Mouse (Mus musculus) retina, postnatal 1 day (tissue): ENCODE data around the gene Kalrn.
A peak's percentile ranks its signal among the peaks of the same experiment; 100 is the strongest.

Experiments used
- DNase-seq: peaks from one replicate; pipeline ENCODE4 v3.0.0-alpha.2; 2012

The Kalrn gene

DNA sequence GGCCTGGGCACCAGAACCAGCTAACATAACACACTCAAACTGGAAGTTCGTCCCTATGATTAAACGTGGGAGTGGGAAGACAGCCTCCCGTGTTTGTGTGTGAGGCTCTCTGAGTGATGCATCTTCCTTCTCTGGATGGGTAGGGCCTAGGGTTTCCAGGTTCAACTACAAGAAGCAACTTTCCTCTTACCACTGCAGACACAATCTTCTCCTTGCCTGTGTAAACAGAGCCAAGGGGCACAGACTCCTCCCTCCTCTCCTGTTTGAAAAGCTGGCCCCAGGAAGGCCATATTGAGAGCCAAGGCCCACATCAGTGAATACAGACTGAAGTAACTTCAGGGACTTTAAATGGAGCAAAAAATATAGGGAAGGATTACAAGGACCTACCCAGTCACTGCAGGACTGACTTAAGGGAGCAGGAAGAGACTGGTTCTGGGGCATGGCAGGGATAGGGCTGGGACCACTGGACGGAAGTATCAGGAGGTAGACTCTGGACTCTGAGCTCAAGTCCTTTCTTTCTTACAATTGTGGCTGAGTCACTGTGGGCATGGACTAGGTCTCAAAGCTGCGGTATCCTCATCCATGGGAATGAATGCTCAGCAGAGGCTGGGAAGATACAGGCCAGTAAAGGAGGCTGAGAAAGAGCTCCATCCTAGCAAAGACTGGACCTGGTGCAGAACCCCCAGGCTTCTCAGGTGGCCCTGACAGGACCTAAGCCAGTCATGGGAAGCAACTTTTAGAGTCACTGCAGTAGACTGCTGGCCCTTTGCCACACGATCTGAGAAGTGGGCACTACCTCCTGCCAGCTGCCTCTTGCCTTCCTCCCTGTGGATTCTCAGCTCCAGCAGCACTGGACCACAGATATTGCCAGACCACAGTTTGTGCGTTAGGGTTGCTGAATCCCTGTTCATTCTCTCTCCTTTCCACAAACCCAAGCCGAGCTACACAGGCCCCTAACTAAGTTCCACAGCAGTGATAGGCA lies 228.1 kb downstream of the Kalrn start:
- no peak for DNase-seq

DNA sequence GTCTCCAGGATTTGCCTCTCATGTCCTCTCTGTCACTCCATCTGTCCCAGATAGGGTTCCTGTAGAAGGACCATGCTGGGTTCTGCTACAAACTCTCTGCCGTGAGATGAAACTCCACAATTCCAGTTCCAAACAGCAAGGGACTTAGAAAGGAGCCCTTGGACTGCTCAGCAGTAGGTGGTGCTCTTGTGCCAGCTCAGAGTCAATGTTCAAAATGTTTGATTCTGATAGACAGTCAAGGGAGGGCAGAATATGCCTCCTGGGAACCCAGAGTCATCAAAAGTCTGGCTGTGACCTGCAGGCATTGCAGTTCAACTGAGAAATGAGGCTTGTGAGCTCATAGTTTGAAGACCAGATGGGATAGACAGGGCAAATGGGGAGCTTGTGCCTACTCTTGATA lies 229.4 kb downstream of the Kalrn start:
- DNase-seq = peak; percentile 68

DNA sequence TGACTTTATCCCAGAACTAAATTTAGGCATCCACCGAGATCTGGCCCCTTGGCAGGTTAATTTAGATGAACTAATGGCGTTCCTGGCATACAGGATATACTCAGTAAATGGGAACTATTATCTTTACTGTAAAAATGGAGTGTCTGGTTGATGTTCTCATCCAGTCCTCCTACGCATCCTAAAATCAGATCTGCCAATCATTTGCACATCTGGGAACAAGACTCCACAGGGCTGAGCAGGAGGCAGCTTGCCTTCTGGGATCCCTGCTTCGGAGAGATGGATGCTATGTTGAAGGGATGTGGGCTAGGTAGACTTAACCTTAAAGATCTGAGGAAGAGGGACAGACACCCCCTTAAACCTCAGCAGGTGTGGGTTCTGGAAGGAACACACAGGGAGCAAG lies 230.2 kb downstream of the Kalrn start:
- DNase-seq = no peak

DNA sequence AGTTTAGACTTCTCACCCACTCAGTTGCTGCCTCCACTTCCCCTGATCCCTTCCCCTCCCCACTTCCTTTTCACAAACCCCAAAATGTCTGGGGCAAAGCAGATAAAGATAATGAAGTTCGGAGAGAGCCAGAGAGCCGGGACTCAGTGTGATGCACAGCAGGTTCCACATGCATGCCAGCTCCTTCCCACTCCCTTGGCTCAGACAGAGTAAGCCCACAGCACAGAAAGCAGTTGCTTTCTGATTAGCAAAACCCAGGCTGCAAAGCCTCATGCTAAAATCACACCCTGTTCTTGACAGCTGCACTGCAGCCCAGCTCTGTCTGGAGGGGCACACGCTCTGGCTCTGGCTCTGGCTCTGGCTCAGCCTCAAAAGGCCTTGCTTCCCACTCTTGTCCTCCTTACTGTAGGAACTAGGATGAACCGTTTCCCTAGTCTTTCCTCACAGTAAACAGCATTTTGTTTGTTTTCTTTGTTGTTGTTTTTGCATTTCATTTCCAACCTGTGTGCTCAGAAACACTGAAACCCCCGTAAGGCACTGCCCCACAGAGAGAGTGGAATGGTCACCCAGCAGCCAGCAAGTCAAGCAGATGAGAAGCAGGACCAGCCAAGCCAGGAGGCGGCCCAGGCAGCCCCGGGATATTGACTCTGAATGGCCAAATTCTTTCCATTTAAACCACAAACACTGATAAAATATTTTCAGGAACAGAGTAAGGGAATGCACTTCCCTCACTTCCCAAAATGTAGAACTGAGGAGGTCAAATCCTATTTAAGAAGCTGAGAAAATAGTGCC lies 230.8 kb downstream of the Kalrn start:
- DNase-seq = no peak

DNA sequence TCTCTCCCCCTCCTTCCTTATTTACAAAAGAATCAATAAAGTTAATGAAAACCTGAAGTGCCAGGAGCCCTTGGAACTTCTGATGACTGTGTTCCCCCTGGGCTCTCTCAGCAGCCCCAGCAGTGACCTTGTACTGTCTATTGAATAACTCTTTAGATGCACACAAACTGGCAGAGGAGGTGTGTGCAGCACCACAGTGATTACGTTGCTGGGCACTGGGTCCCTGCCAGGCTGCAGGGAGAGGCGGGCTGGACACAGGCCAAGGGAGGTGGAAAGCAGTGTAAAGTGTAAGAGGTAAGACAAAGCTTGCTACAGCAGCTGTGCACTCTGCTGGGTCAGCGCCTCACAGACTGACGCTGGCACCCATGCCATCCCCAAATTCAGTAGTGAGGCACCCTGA lies 238.4 kb downstream of the Kalrn start:
- peak; percentile 45 for DNase-seq

DNA sequence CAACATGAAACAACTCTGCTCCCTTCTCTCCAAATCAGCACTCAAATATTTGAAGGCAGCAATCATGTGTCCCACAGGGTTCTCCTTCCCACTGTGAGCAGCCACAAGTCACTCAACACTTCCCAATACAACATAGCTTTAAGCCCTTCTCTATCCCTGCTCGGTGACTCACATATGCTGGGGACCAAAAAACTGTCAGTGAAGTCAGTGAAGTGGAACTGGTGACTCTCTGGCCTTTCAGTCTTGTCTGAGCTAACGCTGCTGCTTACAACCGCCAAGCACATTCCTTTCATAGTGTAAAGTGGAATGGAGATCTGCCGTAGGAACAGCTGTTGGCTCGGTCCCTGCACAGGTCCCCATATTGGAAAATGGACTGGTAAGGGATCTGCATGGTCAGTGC lies 241.7 kb downstream of the Kalrn start:
- no peak for DNase-seq

DNA sequence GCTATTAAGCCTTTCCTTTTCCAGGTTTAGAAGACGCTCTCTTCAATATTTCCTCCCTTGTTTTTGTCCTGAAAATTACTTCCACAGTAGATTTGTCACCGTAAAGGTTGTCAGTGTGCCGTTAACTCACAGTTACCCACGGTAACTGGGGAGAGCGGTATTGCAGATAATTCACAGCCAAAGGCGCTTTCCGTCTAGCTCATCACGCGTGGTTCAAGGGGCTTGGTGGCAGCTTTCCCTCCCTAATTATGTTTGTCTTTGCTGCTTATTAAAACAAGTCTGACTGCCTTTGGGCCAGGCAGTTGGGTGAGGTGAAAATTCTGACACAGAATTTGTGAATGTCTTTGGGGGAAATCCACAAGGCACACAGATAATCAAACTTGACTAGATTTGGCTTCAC lies 243.5 kb downstream of the Kalrn start:
- peak; percentile 63 for DNase-seq

DNA sequence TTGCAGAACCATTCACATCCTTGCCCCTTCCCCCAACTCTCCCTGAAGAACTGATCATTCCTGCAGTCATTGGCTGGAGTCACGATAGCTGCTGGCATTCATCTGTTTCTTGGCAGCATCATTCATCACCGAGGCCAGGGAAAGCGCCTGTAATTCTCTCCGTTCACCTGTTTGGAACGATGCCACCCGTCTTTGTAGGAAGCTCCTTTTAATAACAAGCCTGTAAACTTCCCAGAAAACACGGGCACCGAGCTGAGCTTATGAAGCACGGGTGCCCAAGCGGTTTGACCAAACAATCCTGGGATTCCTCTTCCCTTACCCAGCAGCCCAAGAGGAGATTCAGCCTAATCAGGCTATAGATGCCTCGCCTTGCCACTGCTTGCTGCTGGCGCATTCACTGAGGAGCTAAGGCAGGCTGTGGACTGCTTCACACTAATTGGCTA lies 243.9 kb downstream of the Kalrn start:
- DNase-seq = no peak

DNA sequence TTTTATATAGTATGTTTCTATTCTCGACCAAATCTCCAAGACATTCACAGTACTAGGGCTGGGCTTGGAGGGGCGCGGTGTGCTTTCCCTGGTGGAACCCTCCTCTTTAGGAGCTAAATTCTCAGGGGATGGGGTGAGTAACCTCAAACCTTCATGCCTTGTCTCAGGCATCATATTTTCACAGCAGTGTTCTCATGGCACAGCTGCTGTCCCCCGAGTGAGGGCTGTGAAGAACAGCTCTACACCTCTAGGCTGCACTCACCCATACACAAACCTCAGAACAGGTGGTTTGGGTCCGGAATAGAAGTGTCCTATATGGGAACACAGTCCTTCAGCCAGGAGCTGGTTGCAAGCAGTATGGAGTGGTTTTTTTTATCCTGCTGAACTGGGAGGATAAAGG lies 245.4 kb downstream of the Kalrn start:
- DNase-seq = no peak

DNA sequence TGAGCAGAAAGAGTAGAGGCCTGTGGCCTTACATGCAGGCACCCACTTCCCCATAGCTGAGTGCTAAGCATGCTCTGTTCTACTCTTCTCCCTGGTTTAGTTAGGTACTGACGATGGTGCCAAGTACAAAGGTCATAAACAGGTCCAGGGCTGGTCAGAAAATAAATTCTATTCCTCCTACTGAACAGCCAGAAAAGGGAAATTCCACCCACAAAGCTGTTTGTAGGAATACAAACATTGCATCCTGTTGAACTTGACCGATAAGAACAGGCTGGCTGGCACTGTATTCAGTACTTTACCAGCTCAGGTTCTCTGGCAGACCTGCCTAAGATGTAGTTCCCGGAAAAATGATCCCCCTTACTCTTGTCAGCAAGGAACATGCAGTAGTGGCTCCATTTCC lies 247.5 kb downstream of the Kalrn start:
- no peak for DNase-seq

DNA sequence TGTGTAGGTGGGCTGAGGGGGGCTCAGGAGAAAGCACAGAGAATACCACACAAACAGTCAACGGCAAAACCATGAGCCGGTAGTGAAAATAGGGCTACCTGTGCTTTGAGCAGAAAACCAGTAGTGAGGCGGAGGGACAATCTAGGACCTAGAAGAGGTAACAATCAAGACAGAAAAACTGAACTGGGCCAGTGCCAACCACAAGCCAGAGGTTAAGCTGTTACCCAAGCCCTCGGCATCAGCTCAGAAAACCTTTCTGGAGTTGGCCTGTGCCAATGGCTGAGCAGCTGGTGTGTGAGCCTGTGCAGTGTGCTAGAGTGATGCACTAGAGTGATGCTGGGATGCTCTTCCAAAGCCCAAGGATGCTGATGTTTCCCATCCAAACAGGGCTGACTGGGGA lies 248.2 kb downstream of the Kalrn start:
- DNase-seq = no peak

DNA sequence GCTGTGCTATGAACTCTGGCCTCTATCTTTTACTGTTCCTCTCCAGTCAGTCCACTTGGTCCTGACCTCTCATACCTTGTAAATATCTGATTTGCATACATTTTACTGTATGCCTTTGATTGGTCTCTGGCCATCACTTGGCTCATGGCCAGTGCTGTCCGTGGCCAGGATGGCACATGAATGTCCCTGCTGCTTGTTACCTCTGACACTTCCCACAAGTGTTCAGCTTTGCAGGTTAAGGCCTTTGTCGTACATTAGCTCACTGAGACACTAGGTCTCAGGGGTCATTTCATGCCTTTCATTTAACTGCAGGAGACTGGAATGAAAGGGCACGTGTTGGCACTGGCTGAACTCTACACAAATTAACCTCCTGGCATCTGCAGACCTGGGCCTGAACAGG lies 248.6 kb downstream of the Kalrn start:
- no peak for DNase-seq

DNA sequence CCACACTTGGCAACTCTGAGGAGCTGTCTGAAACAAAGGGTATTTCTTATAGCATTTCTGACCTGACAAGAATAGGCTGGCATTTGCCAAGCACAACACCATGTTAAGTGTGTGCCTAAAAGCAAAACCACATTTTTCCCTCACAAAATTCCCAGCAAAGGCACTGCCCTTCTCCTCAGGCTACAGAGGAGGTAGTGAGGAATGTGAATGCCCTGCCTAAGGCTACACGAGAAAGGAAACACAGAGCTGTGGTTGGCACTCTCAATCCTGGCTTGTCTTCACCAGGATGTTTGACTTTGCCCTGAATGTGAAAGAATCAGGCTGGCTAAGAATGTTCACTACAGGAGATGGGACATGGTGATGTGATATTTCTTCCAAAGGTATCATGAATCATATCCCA lies 249.8 kb downstream of the Kalrn start:
- DNase-seq = no peak

DNA sequence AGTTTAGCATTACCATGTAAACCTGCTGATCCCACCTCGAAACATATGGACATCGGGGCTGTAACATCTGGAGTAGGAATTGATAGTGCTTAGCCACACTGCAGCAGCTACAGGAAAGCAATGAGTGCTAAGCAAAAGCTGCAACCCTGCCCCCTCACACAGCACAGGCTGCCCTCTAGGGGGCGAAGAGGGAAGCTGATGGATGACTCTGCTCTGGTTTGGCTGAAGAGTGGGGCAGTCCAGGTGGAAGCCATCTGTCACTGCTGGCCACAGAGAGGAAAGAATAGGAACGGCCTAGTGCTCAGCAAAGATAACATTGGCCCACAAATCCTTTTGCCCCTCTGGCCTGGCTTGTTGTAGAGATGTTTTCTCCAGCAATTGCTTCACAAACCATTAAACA lies 250.8 kb downstream of the Kalrn start:
- DNase-seq = peak; percentile 89

DNA sequence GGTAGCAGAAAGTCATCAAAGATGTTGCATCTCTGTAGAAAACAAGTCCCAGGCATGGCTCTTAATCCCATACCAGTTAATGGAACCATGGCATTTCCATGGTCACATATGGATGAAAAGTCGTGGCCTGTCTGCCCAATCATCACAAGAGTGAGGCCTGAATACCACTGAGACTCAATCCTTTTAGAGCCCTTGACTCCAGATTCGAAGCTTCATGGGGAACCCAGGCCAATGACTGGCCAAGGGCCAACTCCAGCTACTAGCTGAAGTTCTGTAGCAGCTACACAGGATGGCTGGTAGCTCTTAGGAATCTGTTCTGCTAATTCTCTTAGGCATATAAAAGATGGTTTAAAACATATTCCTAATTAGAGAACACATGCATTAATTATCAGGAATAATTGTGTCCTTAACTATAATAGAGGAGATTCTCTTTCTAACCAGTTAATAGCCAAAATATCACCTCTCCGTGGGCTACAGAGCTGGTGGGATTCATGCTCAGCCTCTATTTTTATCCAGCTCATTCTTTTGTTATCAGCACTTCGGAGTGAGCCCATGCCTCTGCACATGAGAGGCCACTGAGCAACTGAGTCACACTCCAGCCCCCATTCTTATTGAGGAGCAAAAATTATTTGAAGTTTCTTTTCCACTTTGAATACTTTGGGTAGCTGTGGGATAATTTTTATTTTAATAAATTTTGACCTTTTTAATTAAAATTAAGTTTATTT lies 252.1 kb downstream of the Kalrn start:
- DNase-seq = no peak

DNA sequence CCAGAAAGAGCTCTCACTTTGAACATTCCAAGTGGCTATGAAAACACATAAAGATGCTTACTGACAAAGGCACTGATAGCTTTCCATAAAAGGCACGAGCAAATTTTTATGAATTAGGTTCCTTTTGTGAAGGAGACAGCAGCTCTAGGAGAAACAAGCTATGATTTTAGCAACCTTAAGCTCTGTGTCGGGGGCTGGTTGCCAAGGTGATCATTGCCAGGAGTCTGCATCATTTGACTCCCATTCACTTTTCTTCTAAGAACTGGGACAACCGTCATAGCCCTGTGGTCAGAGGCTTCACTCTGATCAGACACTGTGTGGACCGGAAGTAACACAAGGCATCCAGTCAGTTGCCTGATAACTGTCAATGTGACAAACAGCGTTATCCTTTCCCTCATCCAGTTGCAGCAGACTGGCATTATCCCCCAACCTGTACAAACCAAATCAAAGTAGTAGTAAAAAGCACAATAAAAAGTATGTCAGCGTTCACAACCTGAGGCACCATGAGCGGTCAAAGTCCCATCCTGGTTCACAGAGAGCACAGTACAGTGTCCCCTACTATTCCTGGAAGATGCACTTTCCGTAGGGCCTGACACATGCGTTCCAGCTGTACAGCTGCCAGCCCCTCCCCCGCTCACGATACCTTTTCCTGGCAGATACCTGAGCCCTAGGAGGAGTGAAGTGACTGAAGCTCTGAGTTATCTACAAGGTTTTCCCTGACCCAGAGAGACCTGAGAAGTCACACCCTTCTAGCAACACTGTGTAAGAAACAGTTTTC lies 253.1 kb downstream of the Kalrn start:
- DNase-seq = peak; percentile 32

DNA sequence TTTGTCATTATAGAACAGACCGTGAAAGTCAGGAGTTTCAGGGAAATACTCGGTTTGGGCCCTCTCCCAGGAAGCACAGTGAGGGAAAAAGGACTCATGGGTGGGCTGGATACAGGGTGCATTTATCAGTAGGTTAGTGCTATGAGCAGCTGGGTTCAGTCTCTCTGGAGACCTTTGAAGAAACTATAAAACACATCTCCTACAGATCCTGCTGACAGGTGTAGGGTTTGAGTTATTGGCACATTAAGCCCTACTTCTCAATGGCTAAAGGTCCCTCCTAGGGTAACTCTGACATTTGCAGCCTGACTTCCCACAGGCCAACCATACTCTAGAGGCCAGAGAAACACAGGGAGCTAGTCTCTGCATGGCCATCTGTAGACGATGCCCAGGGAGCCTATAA lies 256.2 kb downstream of the Kalrn start:
- DNase-seq = no peak

DNA sequence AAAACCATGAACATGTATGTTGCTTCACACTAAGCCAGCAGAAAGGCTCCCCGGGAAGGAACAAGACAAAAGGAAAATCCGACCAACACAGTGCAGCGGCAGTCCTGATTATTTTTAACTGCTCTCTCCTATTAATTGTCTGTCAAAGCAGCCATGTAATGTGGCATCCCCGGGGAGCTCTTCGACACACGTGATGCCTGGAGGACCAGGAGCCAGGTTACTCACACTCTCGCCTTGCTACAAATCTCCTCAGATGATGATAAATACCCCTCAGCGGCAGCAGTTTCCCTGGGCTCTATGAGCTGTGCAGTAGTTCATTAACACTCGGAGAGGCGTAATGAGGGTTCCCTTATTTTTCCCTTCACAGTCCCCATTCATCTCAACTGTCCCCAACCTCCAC lies 257.1 kb downstream of the Kalrn start:
- DNase-seq = peak; percentile 52

DNA sequence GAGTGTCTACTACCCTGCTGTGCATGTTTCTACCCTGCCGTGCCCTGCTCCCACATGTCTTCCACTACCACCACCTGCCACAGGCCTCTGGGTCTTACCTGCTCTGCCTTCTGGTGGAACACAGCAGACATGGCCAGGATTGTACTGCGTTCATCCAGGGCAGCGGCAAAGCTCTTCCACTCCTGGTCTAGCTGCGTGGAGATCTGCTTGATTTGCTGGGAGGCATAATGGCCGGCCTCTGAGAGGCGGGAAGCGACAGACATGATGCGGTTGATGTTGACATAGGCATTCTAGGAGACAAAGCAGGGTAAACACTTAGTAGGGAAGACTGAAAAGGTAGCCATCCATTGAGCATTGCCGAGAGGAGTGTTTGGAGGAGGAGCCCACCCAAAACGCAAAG lies 259.3 kb downstream of the Kalrn start:
- no peak for DNase-seq

DNA sequence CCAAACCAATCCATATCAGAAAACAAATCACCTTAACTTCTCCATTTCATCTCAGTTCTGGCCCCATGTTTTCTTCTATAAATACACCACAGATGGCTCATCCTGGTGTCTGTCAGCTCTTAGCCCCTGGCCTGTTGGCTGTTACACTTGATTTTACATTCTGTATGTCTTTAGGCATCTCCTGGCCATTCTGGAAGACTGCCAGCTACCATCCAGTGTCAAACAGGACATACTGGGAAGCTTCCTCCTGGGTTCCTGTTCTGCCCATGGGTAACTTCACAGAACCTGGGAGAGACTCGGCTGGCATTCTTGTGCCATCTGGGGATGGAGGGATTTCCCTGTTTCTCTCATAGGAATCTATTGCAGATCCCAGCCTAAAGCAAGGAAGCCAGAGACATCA lies 261.8 kb downstream of the Kalrn start:
- DNase-seq = no peak

DNA sequence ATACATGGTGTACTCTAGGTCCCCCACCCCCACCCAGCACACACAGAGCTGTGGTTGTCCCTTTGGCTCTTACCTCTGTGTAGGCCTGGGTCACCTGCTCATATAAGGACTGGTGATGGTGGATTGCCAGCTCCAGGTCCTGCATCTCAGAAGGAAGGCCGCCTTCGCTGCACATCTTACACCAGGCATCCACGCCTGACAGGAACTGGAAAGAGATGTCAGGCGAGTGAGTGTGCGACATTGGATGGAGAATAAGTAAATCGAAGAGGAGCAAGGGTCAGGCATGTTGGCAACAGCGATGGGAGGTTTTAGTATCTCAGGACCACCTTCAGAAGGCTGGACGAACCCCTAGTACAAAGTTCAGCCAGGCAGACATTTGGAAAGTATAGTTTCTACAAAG lies 263.0 kb downstream of the Kalrn start:
- DNase-seq = no peak

DNA sequence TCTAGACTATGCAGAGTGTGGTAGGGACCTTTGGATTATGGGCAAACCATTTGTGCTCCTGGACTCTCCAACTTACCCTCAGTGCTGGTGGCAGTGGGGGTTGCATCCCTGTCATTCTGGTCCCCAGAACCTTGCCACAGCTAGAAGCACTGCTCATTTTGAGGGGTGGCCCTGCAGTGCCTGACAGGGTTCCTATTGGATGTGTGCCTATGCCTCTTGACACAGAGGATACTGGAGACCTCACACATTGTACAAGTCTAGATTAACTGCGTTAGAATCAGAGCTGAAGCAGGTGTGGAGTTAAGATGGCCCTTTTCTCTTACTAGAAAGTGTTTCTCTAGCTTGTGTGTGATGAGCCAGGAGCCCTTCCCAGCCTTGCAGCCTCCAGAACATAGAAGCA lies 265.0 kb downstream of the Kalrn start:
- DNase-seq = no peak

DNA sequence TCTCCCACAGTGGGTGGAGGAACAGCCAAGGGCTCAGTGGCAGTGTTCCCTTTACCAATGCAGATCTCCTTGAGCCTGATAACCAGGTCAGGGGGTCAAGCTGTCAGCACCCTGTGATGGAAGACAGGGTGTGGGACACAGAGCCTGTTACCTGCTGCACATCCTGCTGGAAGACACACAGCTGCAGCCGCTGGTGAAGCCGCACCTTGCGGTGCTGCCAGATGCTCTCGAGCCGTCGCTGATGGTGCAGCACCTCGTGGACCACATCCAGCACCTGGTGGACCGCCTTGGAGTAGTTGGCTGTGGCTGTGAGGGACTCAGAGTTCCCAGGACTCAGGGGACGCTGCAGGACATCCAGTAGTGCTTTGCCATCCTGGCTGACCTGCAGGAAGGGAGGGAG lies 265.9 kb downstream of the Kalrn start:
- no peak for DNase-seq
